In genomic region chr2:108404181-108404580, GRCm38 (mm10) we compare ENCODE assay signal across 17 mouse cellular contexts.
"Had no signal": no experiment of that assay in that cellular context is flagged by ENCODE, and none has a peak within 500 bp of the region (broad histone marks: within the 10 kb centered on the region; RNA-seq: fewer than 3 reads in every experiment).

No protein-coding gene starts in this region.

- DNase-seq: lung, adult 18-20 months; lung, embryonic 14.5 days; lung, postnatal 10 days; lung, postnatal 4 days; midbrain, embryonic 14.5 days; retina, postnatal 1 day; right cerebral cortex, postnatal 25 days; right cerebral cortex, postnatal 4 days; spleen, adult 18-20 months; thymus, adult 18-20 months; thymus, postnatal 14 days; thymus, postnatal 36 days had no signal

- H3K27me3 ChIP-seq: midbrain, embryonic 12.5 days; neural tube, embryonic 13.5 days; neural tube, embryonic 15.5 days had no signal

- H3K4me3 ChIP-seq: midbrain, embryonic 10.5 days; midbrain, embryonic 12.5 days; myocyte; neural tube, embryonic 13.5 days; neural tube, embryonic 15.5 days had no signal

- H3K36me3 ChIP-seq: midbrain, embryonic 10.5 days; midbrain, embryonic 12.5 days; neural tube, embryonic 13.5 days; neural tube, embryonic 15.5 days had no signal
